Mouse (Mus musculus): ENCODE results near the gene Marf1.
"Not testable (repeated sequence)": the region's sequence is repeated elsewhere in the genome, so short reads cannot be mapped to it uniquely, and the experiment has no call there.

DNA sequence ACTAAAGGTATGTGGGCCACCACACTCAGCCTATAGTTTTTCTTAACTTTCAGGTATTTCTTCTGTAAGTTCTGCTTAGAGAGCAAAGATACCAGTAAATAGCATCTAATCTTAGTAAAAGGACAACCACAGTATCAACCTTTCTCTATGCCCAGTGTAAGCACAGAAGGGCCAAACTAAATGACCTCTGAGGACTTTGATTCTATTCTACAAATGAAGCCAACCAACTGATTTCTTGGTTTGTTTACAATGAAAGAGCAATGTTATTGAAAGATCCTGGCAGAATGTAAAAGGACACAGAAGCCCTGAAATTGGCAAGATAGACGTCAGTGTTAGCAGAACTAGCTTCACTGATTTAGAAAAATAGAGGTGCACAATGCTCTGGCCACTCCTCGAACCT is 7.5 kb downstream of the Marf1 start:
- TF ChIP-seq CTCF (IDR thresholded peaks at IDR 0.05; ENCODE audit: borderline replicate concordance, control insufficient read depth, extremely low read depth, insufficient read depth, low read length, poor library complexity); POLR2A (IDR thresholded peaks at IDR 0.05; ENCODE audit: control insufficient read depth, extremely low read depth, insufficient read depth, low read length, poor library complexity): not testable (repeated sequence)
